Mouse (Mus musculus): ENCODE measurements at regions not wholly inside any gene's neighbourhood (a gene's known extent, or its start where the extent isn't known, plus 50 kb on each side); places are given as distances from the start of the nearest gene placed in this dataset.

GRCm38 (mm10) chr1:184530606-184531320, 201.7 kb downstream of the Hlx start:
- TF ChIP-seq CTCF (IDR thresholded peaks at IDR 0.05; ENCODE audit: control insufficient read depth, insufficient read depth, low read length) = no peak
- no peak for TF ChIP-seq POLR2A (IDR thresholded peaks at IDR 0.05; ENCODE audit: borderline replicate concordance, control insufficient read depth, low read depth, low read length)

Data from bone marrow, adult 2 months (tissue).